Mouse (Mus musculus): Measurements from ENCODE around the gene Olfr78. TPM values are rescaled to one million over a fixed set of nuclear protein-coding genes. Genes with fewer than 3 reads are reported as not detected.

The Olfr78 gene
- polyA plus RNA-seq, 1 experiment from 2014 or later = 0.25 TPM

DNA sequence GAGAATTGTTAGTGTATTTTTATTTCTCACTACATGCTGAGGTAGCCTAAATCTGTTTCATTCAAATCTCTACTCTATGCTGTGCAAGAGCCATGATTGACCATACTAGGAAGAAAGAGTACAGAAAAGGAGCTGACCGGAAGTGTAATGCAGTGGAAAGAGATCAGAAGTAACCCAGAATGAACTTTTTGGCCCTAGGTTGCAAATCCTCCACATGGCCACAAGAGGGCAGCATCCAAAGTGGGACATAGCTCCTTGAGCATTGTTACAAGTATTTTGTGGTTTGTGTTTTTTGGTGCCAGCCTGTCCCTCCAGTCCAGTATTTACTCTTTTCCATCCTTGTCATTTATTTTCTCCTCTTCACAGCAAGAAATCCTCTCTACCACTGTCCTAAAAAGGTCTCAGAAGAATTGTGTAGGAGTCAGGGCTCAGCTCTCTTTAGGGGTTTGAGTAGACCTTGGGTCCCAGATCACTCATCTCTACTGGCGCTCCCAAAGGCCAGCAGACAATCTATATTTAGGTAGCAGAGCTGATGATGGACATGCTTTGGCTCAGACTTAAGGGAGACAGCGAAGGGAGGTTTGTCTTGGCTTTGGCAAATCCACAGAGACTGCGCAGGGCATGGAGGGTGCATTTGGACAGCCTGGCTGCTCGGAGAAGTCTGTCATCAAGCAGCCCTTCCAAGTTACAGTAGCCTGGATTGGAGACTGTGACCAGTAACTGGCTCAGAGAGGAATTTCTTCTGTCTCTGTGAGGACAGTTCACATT, 63.7 kb downstream of the Olfr78 start, which contains the start of gene Olfr557:
Gene Olfr557 (plus strand): TSS at position 553 of the 768 bp plus-strand sequence.
- H3K4me2 ChIP-seq (ENCODE audit: low read depth, low read length) = no peak within 1 kb of the TSS
- no peaks in the 10 kb centered on the region for H3K9me3 ChIP-seq (ENCODE audit: control insufficient read depth, low read length)
- no peaks in the 10 kb centered on the region for H3K36me3 ChIP-seq (ENCODE audit: control insufficient read depth, insufficient read depth, low read length)
- no peak for ATAC-seq (ENCODE audit: low read depth)
- no peaks in the 10 kb centered on the region for H3K4me1 ChIP-seq (replicated peaks; ENCODE audit: control insufficient read depth, insufficient read depth, low read length)
- H3K27ac ChIP-seq (ENCODE audit: low read length) = no peak within 1 kb of the TSS
- no peak within 1 kb of the TSS for H3K9ac ChIP-seq (ENCODE audit: low read length)
- no peak within 1 kb of the TSS for H3K4me3 ChIP-seq (ENCODE audit: low read length)
- WGBS = 76% methylated on average over 5 of the region's 5 CpGs
- 0 out of 2 replicates have a peak, but pooled peaks cover 2% of the 10 kb centered on the region for H3K27me3 ChIP-seq (ENCODE audit: control insufficient read depth, insufficient read depth, low read depth, low read length)

Other genes with a start within 250 kb of the Olfr78 start
- not detected in 2 replicates for gene Olfr547, start 224.7 kb downstream of the Olfr78 start, polyA plus RNA-seq (2015; fragmentation: Nextera tagmentation; extraction: Ambion mirVana)
- gene Olfr548-ps1, start 218.6 kb downstream of the Olfr78 start, polyA plus RNA-seq (2015; fragmentation: Nextera tagmentation; extraction: Ambion mirVana) = not detected in 2 replicates
- gene Olfr549, start 209.6 kb downstream of the Olfr78 start, polyA plus RNA-seq (2015; fragmentation: Nextera tagmentation; extraction: Ambion mirVana) = not detected in 2 replicates
- gene Trim21, start 194.0 kb downstream of the Olfr78 start, polyA plus RNA-seq (2015; fragmentation: Nextera tagmentation; extraction: Ambion mirVana) = 1.1 TPM in 2 replicates
- not detected in 2 replicates for gene Olfr550, start 188.0 kb downstream of the Olfr78 start, polyA plus RNA-seq (2015; fragmentation: Nextera tagmentation; extraction: Ambion mirVana)
- not detected in 2 replicates for gene Olfr551, start 167.6 kb downstream of the Olfr78 start, polyA plus RNA-seq (2015; fragmentation: Nextera tagmentation; extraction: Ambion mirVana)
- not detected in 2 replicates for gene Olfr552, start 161.7 kb downstream of the Olfr78 start, polyA plus RNA-seq (2015; fragmentation: Nextera tagmentation; extraction: Ambion mirVana)
- not detected in 2 replicates for gene Olfr553, start 141.3 kb downstream of the Olfr78 start, polyA plus RNA-seq (2015; fragmentation: Nextera tagmentation; extraction: Ambion mirVana)
- gene Olfr554, start 121.0 kb downstream of the Olfr78 start, polyA plus RNA-seq (2015; fragmentation: Nextera tagmentation; extraction: Ambion mirVana) = not detected in 2 replicates
- not detected in 2 replicates for gene Olfr555, start 100.6 kb downstream of the Olfr78 start, polyA plus RNA-seq (2015; fragmentation: Nextera tagmentation; extraction: Ambion mirVana)
- gene Olfr556, start 94.6 kb downstream of the Olfr78 start, polyA plus RNA-seq (2015; fragmentation: Nextera tagmentation; extraction: Ambion mirVana) = not detected in 2 replicates
- 15.6 and 17.3 TPM in 2 replicates for gene Trim68, start 72.1 kb downstream of the Olfr78 start, polyA plus RNA-seq (2015; fragmentation: Nextera tagmentation; extraction: Ambion mirVana)
- not detected in 2 replicates for gene Olfr557, start 63.6 kb downstream of the Olfr78 start, polyA plus RNA-seq (2015; fragmentation: Nextera tagmentation; extraction: Ambion mirVana)
- gene Olfr558, start 57.3 kb downstream of the Olfr78 start, polyA plus RNA-seq (2015; fragmentation: Nextera tagmentation; extraction: Ambion mirVana) = 0.47 and 0.48 TPM in 2 replicates
- gene Olfr33, start 40.4 kb downstream of the Olfr78 start, polyA plus RNA-seq (2015; fragmentation: Nextera tagmentation; extraction: Ambion mirVana) = not detected in 2 replicates
- gene Olfr559, start 32.0 kb downstream of the Olfr78 start, polyA plus RNA-seq (2015; fragmentation: Nextera tagmentation; extraction: Ambion mirVana) = not detected in 2 replicates
- gene Olfr560, start 105 bp downstream of the Olfr78 start, polyA plus RNA-seq (2015; fragmentation: Nextera tagmentation; extraction: Ambion mirVana) = not detected in 2 replicates
- gene Olfr561, start 11.8 kb upstream of the Olfr78 start, polyA plus RNA-seq (2015; fragmentation: Nextera tagmentation; extraction: Ambion mirVana) = not detected in 2 replicates
- not detected in 2 replicates for gene Olfr564, start 44.0 kb upstream of the Olfr78 start, polyA plus RNA-seq (2015; fragmentation: Nextera tagmentation; extraction: Ambion mirVana)
- not detected in 2 replicates for gene Olfr566, start 99.3 kb upstream of the Olfr78 start, polyA plus RNA-seq (2015; fragmentation: Nextera tagmentation; extraction: Ambion mirVana)
- not detected in 2 replicates for gene Olfr568, start 117.7 kb upstream of the Olfr78 start, polyA plus RNA-seq (2015; fragmentation: Nextera tagmentation; extraction: Ambion mirVana)
- not detected in 2 replicates for gene Olfr569, start 131.4 kb upstream of the Olfr78 start, polyA plus RNA-seq (2015; fragmentation: Nextera tagmentation; extraction: Ambion mirVana)
- gene Olfr570, start 135.1 kb upstream of the Olfr78 start, polyA plus RNA-seq (2015; fragmentation: Nextera tagmentation; extraction: Ambion mirVana) = not detected in 2 replicates
- not detected in 2 replicates for gene Olfr571, start 158.1 kb upstream of the Olfr78 start, polyA plus RNA-seq (2015; fragmentation: Nextera tagmentation; extraction: Ambion mirVana)
- gene Olfr572, start 164.9 kb upstream of the Olfr78 start, polyA plus RNA-seq (2015; fragmentation: Nextera tagmentation; extraction: Ambion mirVana) = not detected in 2 replicates
- not detected in 2 replicates for gene Olfr573-ps1, start 183.1 kb upstream of the Olfr78 start, polyA plus RNA-seq (2015; fragmentation: Nextera tagmentation; extraction: Ambion mirVana)
- gene Olfr574, start 189.0 kb upstream of the Olfr78 start, polyA plus RNA-seq (2015; fragmentation: Nextera tagmentation; extraction: Ambion mirVana) = not detected in 2 replicates
- not detected in 2 replicates for gene Olfr575, start 199.3 kb upstream of the Olfr78 start, polyA plus RNA-seq (2015; fragmentation: Nextera tagmentation; extraction: Ambion mirVana)
- gene Olfr576, start 203.2 kb upstream of the Olfr78 start, polyA plus RNA-seq (2015; fragmentation: Nextera tagmentation; extraction: Ambion mirVana) = not detected in 2 replicates
- gene Olfr577, start 216.5 kb upstream of the Olfr78 start, polyA plus RNA-seq (2015; fragmentation: Nextera tagmentation; extraction: Ambion mirVana) = not detected in 2 replicates
- gene Olfr578, start 229.9 kb upstream of the Olfr78 start, polyA plus RNA-seq (2015; fragmentation: Nextera tagmentation; extraction: Ambion mirVana) = not detected in 2 replicates